Mouse (Mus musculus) G1E-ER4 (cell line): Measurements from ENCODE around the gene Focad. TPM values are rescaled to one million over a fixed set of nuclear protein-coding genes. Genes with fewer than 3 reads are reported as not detected.

Source experiments
- GATA1 ChIP-seq: IDR thresholded peaks from one replicate; pipeline ENCODE4 v1.8.0; 2012; ENCODE audit warnings: low read length, inconsistent platforms
- polyA plus RNA-seq: library from polyadenylated mRNA; stranded (reverse); fragments of >175 nt; gene quantifications from 2 replicates; pipeline ENCODE4 v1.2.3, GENCODE M21; 2012

Focad gene
- polyA plus RNA-seq, 1 experiment = 2.5 TPM

GRCm38 (mm10) chr4:88427630-88428239 is 333.3 kb downstream of the Focad start:
- no peak for TF ChIP-seq GATA1

DNA sequence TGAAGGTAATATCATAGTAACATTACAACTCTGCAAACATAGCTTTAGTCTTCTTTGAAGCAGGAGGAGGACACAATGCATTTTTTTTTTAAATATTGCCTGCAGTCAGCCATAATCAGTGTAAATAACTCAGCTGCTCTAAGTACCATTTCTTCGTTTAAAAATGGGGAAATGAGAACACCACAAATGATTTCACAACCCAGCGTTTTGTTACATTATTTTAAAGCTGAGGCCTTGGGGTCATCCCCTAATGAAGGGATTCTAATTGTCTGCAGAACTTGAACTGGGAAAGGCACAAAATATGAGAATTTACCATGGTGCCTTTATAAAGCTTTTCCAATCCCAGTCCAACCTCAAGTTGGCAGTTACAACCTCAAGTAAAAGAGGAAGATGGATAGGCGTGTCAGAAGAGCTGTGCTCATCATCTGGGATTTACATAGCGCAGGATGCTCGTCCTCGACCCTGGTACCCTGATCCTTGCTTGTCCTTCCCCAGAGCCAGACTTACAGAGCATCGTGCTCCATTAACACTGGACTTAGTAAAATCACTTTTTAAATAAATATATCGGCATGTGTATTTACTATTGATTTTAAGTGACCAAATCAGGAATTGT is 338.1 kb downstream of the Focad start:
- no peak for TF ChIP-seq GATA1

DNA sequence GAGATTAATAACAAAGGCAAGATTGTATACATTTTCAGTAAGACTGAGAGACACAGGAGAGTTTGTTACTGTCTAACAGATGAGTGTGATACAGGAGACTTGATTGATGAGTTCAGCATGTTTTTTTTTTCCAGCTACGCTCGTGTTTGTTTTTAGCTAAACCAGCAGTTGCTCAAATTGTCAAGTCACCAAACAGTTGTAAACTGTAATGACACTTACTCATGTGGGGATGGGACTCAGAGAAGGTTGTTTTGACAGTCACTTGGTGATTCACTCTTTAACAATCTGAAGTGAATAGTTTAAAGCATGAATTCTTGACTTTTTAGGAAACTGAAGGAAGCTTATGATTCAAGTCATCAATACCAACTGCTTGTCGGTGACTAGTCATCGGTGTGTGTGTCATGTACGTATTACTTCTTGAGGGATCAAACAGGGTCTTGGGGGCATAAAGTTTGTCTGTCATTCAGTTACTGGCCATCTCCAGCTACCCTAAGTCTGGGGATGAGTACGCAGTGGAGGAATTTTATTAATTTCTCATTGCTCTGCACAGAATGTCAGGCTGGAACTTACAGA is 342.2 kb downstream of the Focad start:
- no peak for TF ChIP-seq GATA1

- TF ChIP-seq GATA1 = no peak
These were observed 342.7 kb downstream of the Focad start for GRCm38 (mm10) chr4:88437166-88437565.

DNA sequence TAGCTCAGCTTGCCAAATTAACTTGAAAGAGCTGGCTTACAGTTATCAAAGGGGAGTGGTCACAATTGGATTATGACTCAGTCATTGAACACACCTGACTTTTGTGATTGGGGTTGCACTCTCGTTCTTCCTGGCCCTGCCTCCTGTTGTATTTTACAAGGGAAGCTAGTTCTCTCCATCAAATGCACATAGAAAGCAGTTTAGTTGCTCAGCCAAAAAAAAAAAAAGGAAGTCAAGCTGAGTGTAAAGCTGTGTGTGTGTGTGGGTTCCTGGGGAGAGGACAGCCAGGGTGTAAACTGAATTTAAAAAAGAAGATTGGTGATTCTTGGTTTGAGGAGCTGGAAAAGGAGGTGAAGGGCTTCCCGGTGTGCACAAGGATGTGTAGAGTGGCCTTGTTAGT is 343.5 kb downstream of the Focad start:
- TF ChIP-seq GATA1 = no peak

GRCm38 (mm10) chr4:88438326-88438989 is 344.0 kb downstream of the Focad start, which contains the start of gene Hacd4:
Gene Hacd4 (minus strand): TSS chr4:88438928.
- no peak for TF ChIP-seq GATA1

DNA sequence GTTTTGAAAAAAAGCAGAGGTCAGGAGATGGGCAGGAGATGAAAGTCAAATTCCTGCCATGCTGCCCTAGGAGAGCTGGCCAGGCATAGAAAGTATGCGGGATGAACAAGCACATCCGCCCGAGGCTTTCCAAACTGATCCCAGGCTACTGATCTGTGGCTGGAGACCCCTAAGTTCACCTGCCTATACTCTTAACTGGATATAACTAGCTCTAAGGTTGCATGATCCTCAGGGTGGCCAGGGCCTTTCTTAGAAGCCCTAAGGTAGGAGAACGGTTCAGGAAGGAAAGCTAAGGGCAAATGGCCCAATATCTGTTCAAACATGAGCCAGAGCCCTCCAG is 344.5 kb downstream of the Focad start:
- no peak for TF ChIP-seq GATA1

- no peak for TF ChIP-seq GATA1
These were observed 345.3 kb downstream of the Focad start for GRCm38 (mm10) chr4:88439669-88440123.

DNA sequence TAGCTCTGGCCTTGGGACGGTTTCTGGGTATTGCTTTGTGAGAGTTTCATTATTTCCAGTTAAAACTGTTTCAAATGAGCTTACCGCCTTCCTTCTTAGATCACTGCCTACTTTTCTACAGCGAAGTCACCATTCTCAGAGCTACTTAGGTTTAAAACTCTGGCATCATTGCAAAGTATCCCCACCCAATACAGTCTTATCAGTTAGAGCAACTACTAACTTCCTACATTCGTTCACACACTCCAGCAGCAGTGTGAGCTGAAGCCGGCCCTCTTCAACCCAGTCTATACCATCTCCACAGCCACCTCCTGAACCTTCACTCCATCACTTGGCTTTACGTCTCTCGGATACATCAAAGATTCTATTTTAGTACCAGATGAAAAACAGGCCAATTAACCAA is 346.4 kb downstream of the Focad start:
- TF ChIP-seq GATA1 = no peak

- TF ChIP-seq GATA1 = no peak
These were observed 354.5 kb downstream of the Focad start for GRCm38 (mm10) chr4:88448976-88449375.

DNA sequence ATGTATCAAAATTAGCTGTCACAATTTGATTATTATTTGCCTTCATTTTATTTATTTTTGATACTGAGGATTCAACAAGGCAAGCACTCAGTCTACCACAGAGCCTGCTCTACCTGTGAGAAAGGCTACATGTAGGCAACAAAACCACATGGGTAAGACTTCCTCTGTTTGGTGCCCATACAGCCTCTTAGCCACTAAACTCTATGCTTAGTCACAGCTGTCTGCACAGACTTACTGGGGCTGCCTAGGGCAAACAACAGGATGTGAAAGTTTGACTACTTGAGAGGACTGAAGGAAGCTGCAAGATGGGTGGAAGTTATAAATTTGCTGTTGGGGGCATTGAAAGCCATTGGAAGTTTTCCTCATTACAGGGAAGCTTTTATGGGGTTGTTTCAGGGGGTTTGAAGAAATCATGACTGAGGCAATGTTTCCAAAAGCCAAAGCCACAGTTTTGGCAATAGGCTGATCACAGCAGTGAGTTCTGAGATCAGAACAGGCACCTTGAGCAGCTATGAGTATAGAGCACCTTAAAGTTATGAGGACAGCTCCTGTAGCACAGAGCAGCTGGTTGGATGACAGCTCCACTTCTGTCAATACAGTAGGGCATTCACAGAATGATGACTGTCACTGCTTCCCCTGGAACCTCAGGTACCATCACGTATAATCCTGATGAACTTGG is 355.8 kb downstream of the Focad start:
- TF ChIP-seq GATA1 = no peak

DNA sequence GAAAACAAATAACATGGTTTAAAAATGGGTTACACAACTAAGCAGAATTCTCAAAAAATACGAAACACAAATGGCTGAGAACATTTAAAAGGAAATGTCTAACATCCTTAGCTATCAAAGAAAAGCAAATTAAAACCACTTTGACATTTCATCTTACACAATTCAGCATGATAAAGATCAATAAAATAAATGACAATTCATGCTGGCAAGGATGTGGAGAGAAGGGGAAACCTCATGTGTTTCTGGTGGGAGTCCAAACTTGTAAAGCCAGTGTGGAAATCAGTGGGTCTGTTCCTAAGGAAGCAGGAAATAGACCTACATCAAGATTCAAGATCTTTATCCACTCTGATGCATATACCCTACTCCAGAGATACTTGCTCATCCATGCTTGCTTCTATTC is 363.7 kb downstream of the Focad start:
- no peak for TF ChIP-seq GATA1

GRCm38 (mm10) chr4:88458673-88459072 is 364.2 kb downstream of the Focad start:
- TF ChIP-seq GATA1 = no peak

Other genes starting within 250 kb of the Focad start
- gene Mllt3, start 61.3 kb upstream of the Focad start, polyA plus RNA-seq = 13.5 and 15.9 TPM in 2 replicates